Mouse (Mus musculus): ENCODE data around the gene Il2rg. TPM values are rescaled to one million over a fixed set of nuclear protein-coding genes. Genes with fewer than 3 reads are reported as not detected.

Gene Il2rg
- total RNA-seq (2023): 40.3 and 49.8 TPM in 2 replicates

GRCm38 (mm10) chrX:101268025-101268754 is at the start of gene Il2rg:
TSS of gene Il2rg (minus strand) at chrX:101268255.

DNA sequence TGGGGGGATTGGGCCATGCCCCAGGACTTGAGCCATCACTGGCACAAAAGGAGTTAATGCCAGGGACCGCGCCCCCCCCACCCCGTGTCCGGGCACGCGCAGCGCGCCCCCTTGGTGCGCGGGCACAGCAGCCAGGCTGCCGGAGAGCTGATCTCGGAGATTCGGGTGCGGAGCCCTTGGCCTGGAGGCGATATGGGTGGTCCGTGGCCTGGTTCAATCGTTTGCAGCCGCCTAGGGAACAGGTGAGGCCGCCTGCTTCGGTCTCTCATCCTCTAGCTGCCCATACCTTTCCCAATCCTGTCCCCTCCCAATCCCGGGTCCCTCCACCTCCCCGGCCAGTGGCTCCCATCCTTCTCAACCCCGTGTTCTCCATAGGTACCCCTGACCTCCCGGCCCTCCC is 31.0 kb upstream of the Il2rg start, which contains the start of gene Nlgn3:
Gene Nlgn3 (plus strand): TSS at position 114 of the 400 bp plus-strand sequence.

DNA sequence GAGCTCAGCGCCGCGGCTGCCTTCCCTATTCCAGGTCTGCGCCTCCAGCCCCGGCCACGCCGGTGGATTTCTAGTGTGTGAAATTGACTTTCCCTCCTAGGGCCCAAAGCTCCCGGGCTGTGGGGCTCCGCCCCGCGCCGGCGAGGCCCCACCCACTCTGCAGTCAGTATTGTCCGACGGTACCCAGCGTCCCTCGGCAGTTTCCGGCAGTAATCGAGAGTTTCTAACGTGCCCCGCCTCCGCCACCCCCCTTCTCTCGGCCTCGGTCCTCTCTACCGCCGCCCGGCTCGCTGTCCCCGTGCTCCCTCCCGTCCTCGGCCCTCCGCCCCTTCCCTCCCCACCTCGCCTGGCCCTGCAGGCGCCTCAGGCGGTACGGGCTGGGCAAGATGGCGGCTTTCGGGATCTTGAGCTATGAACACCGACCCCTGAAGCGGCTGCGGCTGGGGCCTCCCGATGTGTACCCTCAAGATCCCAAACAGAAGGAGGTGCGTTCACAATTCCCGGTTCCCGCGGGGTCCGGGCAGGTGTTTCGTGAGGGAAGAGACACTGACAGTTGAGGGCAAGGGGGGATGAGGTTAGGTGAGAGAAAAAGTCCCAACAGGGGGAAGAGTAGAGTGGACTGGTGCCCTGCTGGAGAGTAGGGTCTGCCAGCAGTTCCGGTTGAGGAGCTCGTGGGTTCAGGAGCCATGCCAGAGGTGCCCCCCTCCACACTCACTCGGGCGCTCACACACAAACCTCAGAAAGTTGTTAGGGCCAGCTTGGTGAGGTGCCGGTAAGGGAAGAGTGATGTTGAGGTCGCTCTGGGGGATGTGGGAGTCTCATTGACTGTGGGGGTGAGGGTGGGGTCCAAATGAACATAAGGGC is 6.1 kb upstream of the Il2rg start, which contains the start of gene Med12:
Gene Med12 (plus strand): TSS at position 156 of the 864 bp plus-strand sequence.

GRCm38 (mm10) chrX:101268755-101269124 is 685 bp upstream of the Il2rg start, which contains the start of gene Gm20489:
TSS of gene Gm20489 (minus strand) at chrX:101269023.

DNA sequence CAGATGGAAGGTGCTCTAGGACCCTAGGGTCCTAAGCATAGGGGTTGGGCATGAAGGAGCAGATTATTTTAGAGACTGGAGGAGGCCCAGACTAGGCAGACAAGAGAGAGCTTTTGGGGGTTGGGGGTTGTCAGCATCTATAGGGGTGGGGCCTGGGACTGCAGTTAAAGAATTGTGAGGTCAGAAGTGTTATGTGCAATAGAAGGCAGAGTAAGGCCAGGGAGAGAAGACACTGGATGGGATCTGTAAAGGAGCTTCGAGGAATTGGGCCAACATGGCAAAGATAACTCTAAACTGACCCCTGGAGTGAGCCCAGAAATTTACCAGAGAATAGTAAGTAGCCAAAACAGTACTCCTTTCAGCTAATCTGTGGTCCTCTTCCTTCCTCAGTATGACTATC is 4.2 kb downstream of the Il2rg start, which contains the start of gene Gm614:
Gene Gm614 (minus strand): TSS at position 101 of the 400 bp plus-strand sequence.

DNA sequence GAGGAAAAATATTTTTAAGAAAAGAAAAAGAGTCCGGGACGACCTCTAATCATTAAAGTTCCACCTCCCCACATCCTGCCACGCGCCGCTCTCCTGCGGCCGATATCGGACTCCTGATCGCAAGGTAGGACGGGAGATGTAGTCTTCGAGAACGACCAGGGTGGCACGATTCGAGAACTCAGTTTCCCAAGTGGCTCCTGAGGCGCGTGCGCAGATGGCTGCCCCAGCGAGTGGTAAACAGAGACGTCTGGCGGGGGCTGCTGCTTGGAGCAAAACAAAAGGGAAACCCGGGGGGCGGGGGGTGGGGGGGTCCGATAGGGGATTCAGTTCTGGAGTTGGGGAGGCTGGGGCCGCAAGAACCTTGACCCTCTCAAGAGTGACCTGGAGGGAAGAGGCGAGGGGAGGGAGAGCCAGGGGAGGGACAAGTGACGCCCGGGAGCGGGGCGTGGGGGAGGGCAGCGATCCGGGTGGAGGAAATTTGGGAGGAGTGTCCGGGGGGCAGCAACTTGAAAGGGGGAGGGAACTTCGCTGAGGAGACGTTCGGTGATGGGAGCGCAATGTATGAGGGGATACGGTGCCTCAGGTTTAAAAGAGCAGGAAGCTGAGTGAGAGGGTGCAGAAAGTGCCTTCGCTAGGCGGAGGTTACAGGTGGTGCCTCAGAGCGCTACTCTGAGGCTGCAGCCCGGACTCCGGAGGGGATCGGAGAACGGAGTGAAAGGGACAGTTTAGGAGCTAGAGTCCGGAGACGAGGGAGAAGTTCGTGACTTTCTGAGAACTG is 13.9 kb downstream of the Il2rg start, which contains the start of gene Foxo4:
Gene Foxo4 (plus strand): TSS at position 577 of the 778 bp plus-strand sequence.

GRCm38 (mm10) chrX:101221834-101222795 is 45.9 kb downstream of the Il2rg start, which contains the start of gene Snx12:
TSS of gene Snx12 (minus strand) at chrX:101222563.

Other genes starting within 250 kb of the Il2rg start
- not detected in 2 replicates for gene Tex11, start 208.6 kb downstream of the Il2rg start, total RNA-seq (2023)
- gene Slc7a3, start 182.2 kb downstream of the Il2rg start, total RNA-seq (2023): not detected in 2 replicates
- gene Snx12, start 45.7 kb downstream of the Il2rg start, total RNA-seq (2023): 33.0 and 37.9 TPM in 2 replicates
- 21.4 and 28.5 TPM in 2 replicates for gene Foxo4, start 13.7 kb downstream of the Il2rg start, total RNA-seq (2023)
- gene Gm614, start 4.3 kb downstream of the Il2rg start, total RNA-seq (2023): 8.1 and 8.9 TPM in 2 replicates
- not detected in 2 replicates for gene Gm20489, start 768 bp upstream of the Il2rg start, total RNA-seq (2023)
- gene Med12, start 5.8 kb upstream of the Il2rg start, total RNA-seq (2023): 56.6 and 59.5 TPM in 2 replicates
- gene Nlgn3, start 30.9 kb upstream of the Il2rg start, total RNA-seq (2023): 0.09 TPM in 1 of 2 replicates, not detected in the other
- gene Gjb1, start 108.1 kb upstream of the Il2rg start, total RNA-seq (2023): not detected in 2 replicates
- gene Zmym3, start 152.6 kb upstream of the Il2rg start, total RNA-seq (2023): 11.6 and 21.1 TPM in 2 replicates
- gene Nono, start 161.1 kb upstream of the Il2rg start, total RNA-seq (2023): 128 and 131 TPM in 2 replicates
- 0.29 TPM in 1 of 2 replicates, not detected in the other for gene Itgb1bp2, start 180.8 kb upstream of the Il2rg start, total RNA-seq (2023)

Measured in neutrophil, adult 65 days (primary cell).